Mouse (Mus musculus) limb, embryonic 14.5 days (tissue): ENCODE measurements at regions not wholly inside any gene's neighbourhood (a gene's known extent, or its start where the extent isn't known, plus 50 kb on each side); places are given as distances from the start of the nearest gene placed in this dataset.

Experiments used
- ATAC-seq: fragments of 200-750 bp; cut with Nextera tagmentation; 2 replicates; pipeline ENCODE4 v1.8.0; 2017; ENCODE audit warnings: low read depth, moderate number of reproducible peaks, moderate TSS enrichment; ENCODE audit not compliant: low FRiP score
- DNase-seq: peaks from one replicate; pipeline ENCODE4 v3.0.0-alpha.2; 2015; ENCODE audit warnings: low spot score
- H3K27ac ChIP-seq: fragments of 300-500 bp; sonication (generic); replicated peaks from 2 replicates; pipeline ENCODE4 v1.5.1; 2014; ENCODE audit warnings: low read depth, mild to moderate bottlenecking, low read length, moderate library complexity, mixed read lengths
- H3K27me3 ChIP-seq: fragments of 300-500 bp; sonication (generic); 2 replicates; pipeline ENCODE4 v1.6.1; 2014; ENCODE audit warnings: low read length, mixed read lengths; ENCODE audit not compliant: control insufficient read depth, insufficient read depth
- H3K36me3 ChIP-seq: fragments of 300-500 bp; sonication (generic); 2 replicates; pipeline ENCODE4 v1.6.1; 2014; ENCODE audit warnings: mild to moderate bottlenecking, low read length, moderate library complexity, mixed read lengths; ENCODE audit not compliant: control insufficient read depth, insufficient read depth
- H3K4me1 ChIP-seq: fragments of 300-500 bp; sonication (generic); 2 replicates; pipeline ENCODE4 v1.6.1; 2014; ENCODE audit warnings: antibody characterized with exemption, low read length, mixed read lengths; ENCODE audit not compliant: control insufficient read depth, insufficient read depth
- H3K4me2 ChIP-seq: fragments of 300-500 bp; sonication (generic); replicated peaks from 2 replicates; pipeline ENCODE4 v1.6.1; 2014; ENCODE audit warnings: low read depth, mild to moderate bottlenecking, low read length, moderate library complexity; ENCODE audit not compliant: severe bottlenecking
- H3K4me3 ChIP-seq: fragments of 300-500 bp; sonication (generic); replicated peaks from 2 replicates; pipeline ENCODE4 v1.5.1; 2014; ENCODE audit warnings: low read length
- H3K9ac ChIP-seq: fragments of 300-500 bp; sonication (generic); 2 replicates; pipeline ENCODE4 v1.6.1; 2014; ENCODE audit warnings: mild to moderate bottlenecking, low read depth, low read length, moderate library complexity; ENCODE audit not compliant: severe bottlenecking
- H3K9me3 ChIP-seq: fragments of 300-500 bp; sonication (generic); 2 replicates; pipeline ENCODE4 v1.6.1; 2016; ENCODE audit warnings: low read length; ENCODE audit not compliant: control insufficient read depth
- POLR2A ChIP-seq: fragments of 200-500 bp; IDR thresholded peaks from 2 replicates; pipeline ENCODE4 v1.8.0; 2012; ENCODE audit warnings: inconsistent platforms, mild to moderate bottlenecking, moderate library complexity, borderline replicate concordance; ENCODE audit not compliant: insufficient read depth, insufficient read length; ENCODE audit errors: extremely low read depth
- WGBS: fragments of 180-500 bp; shearing (Covaris S2); extraction: QIAGEN DNeasy Blood & Tissue Kit; methylation state at CpG from one replicate; pipeline ENCODE4 v1.1.7; 2014; 5-methylcytosine and 5-hydroxymethylcytosine counted together

GRCm38 (mm10) chr3:130964088-130964487, 146.2 kb upstream of the Lef1 start:
- Histone ChIP-seq H3K9ac (no peak overlapping the region), H3K9me3 (no peaks in the 10 kb centered on the region), H3K4me2 (peak overlapping the region; percentile 39; the same call in 1 of the 2 replicates), H3K27ac (no peak overlapping the region), H3K4me1 (peaks cover 6% of the 10 kb centered on the region; the same call in 1 of the 2 replicates), H3K4me3 (no peak overlapping the region), H3K36me3 (no peaks in the 10 kb centered on the region), H3K27me3 (no peaks in the 10 kb centered on the region)
- no peak for TF ChIP-seq POLR2A
- 71% methylated on average over 6 of the region's 6 CpGs for WGBS
- DNase-seq (no peak), ATAC-seq (no peak)

- Histone ChIP-seq H3K36me3 (no peaks in the 10 kb centered on the region), H3K9me3 (no peaks in the 10 kb centered on the region), H3K4me2 (peak overlapping the region; percentile 39), H3K4me1 (peaks cover 6% of the 10 kb centered on the region; the same call in 1 of the 2 replicates), H3K27me3 (no peaks in the 10 kb centered on the region), H3K4me3 (peak overlapping the region; percentile 14; the same call in 1 of the 2 replicates), H3K27ac (0 out of 2 replicates have a peak overlapping the region, but pooled peaks have one; percentile 19), H3K9ac (no peak overlapping the region; the same call in 1 of the 2 replicates)
- ATAC-seq (no peak), DNase-seq (no peak)
- TF ChIP-seq POLR2A: no peak
- WGBS: 19% methylated on average over 11 of the region's 11 CpGs
Observed at GRCm38 (mm10) chr3:130963625-130964024, 146.6 kb upstream of the Lef1 start.

- Histone ChIP-seq H3K4me1 (peaks cover 8% of the 10 kb centered on the region), H3K4me2 (peak overlapping the region; percentile 39; the same call in 1 of the 2 replicates), H3K27me3 (no peaks in the 10 kb centered on the region), H3K4me3 (no peak overlapping the region), H3K9me3 (no peaks in the 10 kb centered on the region), H3K9ac (no peak overlapping the region), H3K27ac (no peak overlapping the region), H3K36me3 (no peaks in the 10 kb centered on the region)
- no peak for TF ChIP-seq POLR2A
- ATAC-seq (no peak), DNase-seq (no peak)
- WGBS: 67% methylated on average over 12 of the region's 12 CpGs
Observed at GRCm38 (mm10) chr3:130962701-130963472, 147.4 kb upstream of the Lef1 start.

DNA sequence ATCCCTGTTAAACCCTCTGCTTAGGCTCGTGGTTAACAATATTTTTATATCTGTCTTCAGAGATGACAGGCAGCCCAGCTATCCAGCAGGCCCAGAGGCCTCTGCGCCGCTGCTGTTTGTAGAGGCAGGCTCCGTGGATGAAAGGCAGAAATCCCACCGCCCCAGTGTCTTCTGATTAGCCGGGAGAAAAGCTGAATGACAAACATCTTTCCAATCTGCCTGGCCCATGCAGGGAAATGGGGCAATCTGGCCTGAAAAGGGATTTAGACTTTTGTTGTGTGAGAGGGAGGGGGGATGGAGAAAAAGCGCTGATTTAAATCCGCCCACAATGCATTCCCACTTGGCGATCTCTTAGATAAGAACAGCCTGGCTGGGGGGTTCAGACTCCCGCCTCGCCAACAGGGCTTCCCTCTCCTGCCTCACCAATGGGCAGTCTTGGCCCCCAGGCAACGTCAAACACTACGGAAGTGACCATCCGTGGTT, 148.1 kb upstream of the Lef1 start:
- 35% methylated on average over 14 of the region's 14 CpGs for WGBS
- no peak overlapping the region for H3K9ac ChIP-seq
- no peak for TF ChIP-seq POLR2A
- peaks cover 9% of the 10 kb centered on the region for H3K4me1 ChIP-seq
- H3K4me3 ChIP-seq: no peak overlapping the region
- no peak for ATAC-seq
- H3K9me3 ChIP-seq: no peaks in the 10 kb centered on the region
- no peaks in the 10 kb centered on the region for H3K36me3 ChIP-seq
- no peak overlapping the region for H3K4me2 ChIP-seq
- no peak for DNase-seq
- no peaks in the 10 kb centered on the region for H3K27me3 ChIP-seq
- H3K27ac ChIP-seq: no peak overlapping the region

GRCm38 (mm10) chr3:130961704-130962103, 148.6 kb upstream of the Lef1 start:
- no peak for TF ChIP-seq POLR2A
- H3K9me3 ChIP-seq: no peaks in the 10 kb centered on the region
- no peak overlapping the region for H3K27ac ChIP-seq
- DNase-seq (no peak), ATAC-seq (no peak)
- H3K9ac ChIP-seq: no peak overlapping the region
- peaks cover 9% of the 10 kb centered on the region for H3K4me1 ChIP-seq
- 60% methylated on average over 6 of the region's 6 CpGs for WGBS
- H3K36me3 ChIP-seq: no peaks in the 10 kb centered on the region
- no peak overlapping the region for H3K4me2 ChIP-seq
- H3K27me3 ChIP-seq: no peaks in the 10 kb centered on the region
- H3K4me3 ChIP-seq: no peak overlapping the region
